Mouse (Mus musculus): Measurements from ENCODE around the gene Bap1. TPM values are rescaled to one million over a fixed set of nuclear protein-coding genes. Genes with fewer than 3 reads are reported as not detected.

Gene Bap1
- polyA plus RNA-seq (2015; fragmentation: Nextera tagmentation; extraction: Ambion mirVana), result 35.0 and 35.8 TPM in 2 replicates

GRCm38 (mm10) chr14:31251084-31251604 lies at the start of gene Bap1, which contains the start of gene Phf7:
TSS of gene Bap1 (plus strand) at chr14:31251450.
TSS of gene Phf7 (minus strand) at chr14:31251317.

GRCm38 (mm10) chr14:31208084-31208483 lies 43.2 kb upstream of the Bap1 start, which contains the start of gene Tnnc1:
TSS of gene Tnnc1 (plus strand) at chr14:31208312.

GRCm38 (mm10) chr14:31216846-31217245 lies 34.4 kb upstream of the Bap1 start, which contains the start of gene Nisch:
TSS of gene Nisch (minus strand) at chr14:31216946.

GRCm38 (mm10) chr14:31217666-31218065 lies 33.6 kb upstream of the Bap1 start, which contains the start of gene Sema3g:
TSS of gene Sema3g (plus strand) at chr14:31217860.

Other genes with a start within 250 kb of the Bap1 start
- gene Spcs1, start 249.8 kb upstream of the Bap1 start, polyA plus RNA-seq (2015; fragmentation: Nextera tagmentation; extraction: Ambion mirVana), result 380 and 384 TPM in 2 replicates
- gene Pbrm1, start 232.3 kb upstream of the Bap1 start, polyA plus RNA-seq (2015; fragmentation: Nextera tagmentation; extraction: Ambion mirVana), result 59.3 and 60.2 TPM in 2 replicates
- 54.7 and 56.1 TPM in 2 replicates for gene Gnl3, start 232.3 kb upstream of the Bap1 start, polyA plus RNA-seq (2015; fragmentation: Nextera tagmentation; extraction: Ambion mirVana)
- 82.9 and 83.3 TPM in 2 replicates for gene Smim4, start 122.5 kb upstream of the Bap1 start, polyA plus RNA-seq (2015; fragmentation: Nextera tagmentation; extraction: Ambion mirVana)
- 153 and 175 TPM in 2 replicates for gene Nt5dc2, start 120.4 kb upstream of the Bap1 start, polyA plus RNA-seq (2015; fragmentation: Nextera tagmentation; extraction: Ambion mirVana)
- 31.4 and 46.9 TPM in 2 replicates for gene Stab1, start 82.8 kb upstream of the Bap1 start, polyA plus RNA-seq (2015; fragmentation: Nextera tagmentation; extraction: Ambion mirVana)
- 667 and 776 TPM in 2 replicates for gene Tnnc1, start 43.1 kb upstream of the Bap1 start, polyA plus RNA-seq (2015; fragmentation: Nextera tagmentation; extraction: Ambion mirVana)
- 133 and 143 TPM in 2 replicates for gene Nisch, start 34.5 kb upstream of the Bap1 start, polyA plus RNA-seq (2015; fragmentation: Nextera tagmentation; extraction: Ambion mirVana)
- 0.78 and 1.1 TPM in 2 replicates for gene Sema3g, start 33.6 kb upstream of the Bap1 start, polyA plus RNA-seq (2015; fragmentation: Nextera tagmentation; extraction: Ambion mirVana)
- gene Phf7, start 133 bp upstream of the Bap1 start, polyA plus RNA-seq (2015; fragmentation: Nextera tagmentation; extraction: Ambion mirVana), result 14.0 and 14.6 TPM in 2 replicates
- gene Dnah1, start 72.4 kb downstream of the Bap1 start, polyA plus RNA-seq (2015; fragmentation: Nextera tagmentation; extraction: Ambion mirVana), result 0.40 and 0.46 TPM in 2 replicates
- gene Capn7, start 85.2 kb downstream of the Bap1 start, polyA plus RNA-seq (2015; fragmentation: Nextera tagmentation; extraction: Ambion mirVana), result 24.5 and 25.0 TPM in 2 replicates
- gene Sh3bp5, start 184.6 kb downstream of the Bap1 start, polyA plus RNA-seq (2015; fragmentation: Nextera tagmentation; extraction: Ambion mirVana), result 47.5 and 49.3 TPM in 2 replicates
- 10.3 and 11.2 TPM in 2 replicates for gene Eaf1, start 242.9 kb downstream of the Bap1 start, polyA plus RNA-seq (2015; fragmentation: Nextera tagmentation; extraction: Ambion mirVana)
- gene Mettl6, start 243.6 kb downstream of the Bap1 start, polyA plus RNA-seq (2015; fragmentation: Nextera tagmentation; extraction: Ambion mirVana), result 27.4 and 29.4 TPM in 2 replicates